Mouse (Mus musculus): ENCODE data around the gene Lrriq1.

DNA sequence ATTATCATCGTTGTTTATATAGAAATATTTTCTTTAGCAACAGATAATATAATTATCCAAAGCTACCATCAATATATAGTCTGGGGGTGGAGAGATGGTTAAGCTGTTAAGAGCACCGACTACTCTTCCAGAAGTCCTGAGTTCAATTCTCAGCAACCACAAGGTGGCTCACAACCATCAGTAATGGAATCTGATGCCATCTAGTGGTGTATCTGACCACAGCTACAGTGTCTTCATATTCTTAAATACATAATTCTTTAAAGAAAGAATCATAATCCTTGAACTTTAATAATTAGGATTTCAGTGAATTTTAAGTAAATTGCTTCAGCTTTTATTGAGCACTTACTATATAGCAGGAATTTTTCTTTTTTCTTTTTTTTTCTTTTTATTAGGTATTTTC lies 128.0 kb downstream of the Lrriq1 start:
- TF ChIP-seq CTCF (conservative IDR thresholded peaks at IDR 0.05; ENCODE audit: insufficient read depth, insufficient read length, low read depth, low read length) (no peak), POLR2A (IDR thresholded peaks at IDR 0.05; ENCODE audit: low read depth, low read length) (no peak)

Measured in kidney, adult 2 months (tissue).